Mouse (Mus musculus) G1E (cell line): ENCODE measurements around the gene Eif4h. TPM values are rescaled to one million over a fixed set of nuclear protein-coding genes. Genes with fewer than 3 reads are reported as not detected.
A peak's percentile ranks its signal among the peaks of the same experiment; 100 is the strongest.

Experiments used
- ATAC-seq: 2 replicates; pipeline ENCODE4 v1.8.0; 2016; ENCODE audit warnings: mild to moderate bottlenecking; ENCODE audit not compliant: insufficient number of reproducible peaks, poor library complexity, low FRiP score, severe bottlenecking; ENCODE audit errors: extremely low read depth
- DNase-seq: peaks from one replicate; pipeline ENCODE4 v3.0.0; 2012; ENCODE audit warnings: low spot score
- H3K27me3 ChIP-seq: 2 replicates; pipeline ENCODE4 v1.6.1; 2012; ENCODE audit warnings: mild to moderate bottlenecking, low read length, inconsistent platforms; ENCODE audit not compliant: insufficient read depth
- H3K36me3 ChIP-seq: replicated peaks from 2 replicates; pipeline ENCODE3; 2012; ENCODE audit warnings: mild to moderate bottlenecking, inconsistent platforms
- H3K4me1 ChIP-seq: 2 replicates; pipeline ENCODE4 v1.6.1; 2012; ENCODE audit warnings: low read depth, low read length, inconsistent platforms, mixed read lengths; ENCODE audit not compliant: insufficient read depth
- H3K4me3 ChIP-seq: 2 replicates; pipeline ENCODE4 v1.5.1; 2012; ENCODE audit warnings: low read depth, mild to moderate bottlenecking, inconsistent platforms, low read length, moderate library complexity, mixed read lengths
- H3K9me3 ChIP-seq: replicated peaks from 2 replicates; pipeline ENCODE4 v1.6.1; 2012; ENCODE audit warnings: inconsistent platforms
- CTCF ChIP-seq: IDR thresholded peaks from 2 replicates; pipeline ENCODE4 v1.5.1; 2012; ENCODE audit warnings: low read depth, low read length, inconsistent platforms, mixed read lengths
- GATA1 ChIP-seq: IDR thresholded peaks from 2 replicates; pipeline ENCODE4 v1.6.1; 2012; ENCODE audit warnings: borderline replicate concordance, low read length, inconsistent platforms, mixed read lengths
- GATA2 ChIP-seq: IDR thresholded peaks from 2 replicates; pipeline ENCODE4 v1.6.1; 2012; ENCODE audit warnings: low read depth, low read length, inconsistent platforms, borderline replicate concordance
- POLR2AphosphoS5 ChIP-seq: IDR thresholded peaks from 2 replicates; pipeline ENCODE4 v1.6.1; 2012; ENCODE audit warnings: low read depth, low read length, inconsistent platforms; ENCODE audit not compliant: insufficient replicate concordance
- TAL1 ChIP-seq: conservative IDR thresholded peaks from 2 replicates; pipeline ENCODE4 v1.6.1; 2012; ENCODE audit warnings: low read depth, low read length, inconsistent platforms, mixed read lengths
- polyA plus RNA-seq: library from polyadenylated mRNA; stranded (reverse); fragments of >175 nt; gene quantifications from 2 replicates; pipeline ENCODE4 v1.2.3, GENCODE M21; 2012
- total RNA-seq, 2 experiments: library from RNA; stranded (forward) in 1 of 2; stranded (reverse) in 1 of 2; fragments of 200-1000 nt in 1 of 2; fragments of >200 nt in 1 of 2; fragmentation: Nextera tagmentation in 1 of 2; gene quantifications; 2 replicates each; pipeline ENCODE4 v1.2.3; 2014 to 2017

The Eif4h gene
- total and polyA plus RNA-seq, 3 experiments, result 258 to 375 (median 367) TPM

- H3K27me3 ChIP-seq, result peaks cover 59% of the 10 kb centered on the region
- TF ChIP-seq GATA1 (no peak), POLR2AphosphoS5 (no peak), TAL1 (no peak), CTCF (no peak), GATA2 (no peak)
- DNase-seq (no peak), ATAC-seq (no peak)
- no peaks in the 10 kb centered on the region for H3K36me3 ChIP-seq
- no peak overlapping the region for H3K4me3 ChIP-seq
- H3K9me3 ChIP-seq, result no peaks in the 10 kb centered on the region
- peaks cover 10% of the 10 kb centered on the region; the same call in 1 of the 2 replicates for H3K4me1 ChIP-seq
Observed at GRCm38 (mm10) chr5:134674977-134675376, 35.7 kb upstream of the Eif4h start.

DNA sequence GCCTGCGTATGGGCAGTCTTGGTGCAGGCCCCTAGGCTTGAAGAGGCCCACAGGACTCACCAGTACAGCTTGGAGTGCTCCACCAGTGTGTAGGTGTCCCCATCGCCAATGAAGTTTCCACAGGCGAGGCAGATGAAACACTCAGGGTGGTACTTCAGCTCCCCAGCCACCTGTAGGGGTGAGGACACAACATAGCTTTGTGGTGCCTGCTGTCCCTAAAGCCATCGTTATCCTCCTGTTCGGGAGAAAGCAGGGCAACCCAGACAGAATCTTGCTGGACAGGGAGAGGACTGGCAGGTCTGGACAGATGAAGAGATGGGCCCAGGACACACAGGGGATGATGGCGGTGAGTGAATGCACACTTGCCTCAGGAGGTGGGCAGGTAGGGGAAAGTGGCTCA lies 33.3 kb upstream of the Eif4h start:
- TF ChIP-seq TAL1 (no peak), CTCF (no peak), POLR2AphosphoS5 (no peak), GATA1 (no peak), GATA2 (no peak)
- Histone ChIP-seq H3K27me3 (peaks cover 42% of the 10 kb centered on the region), H3K4me1 (peaks cover 10% of the 10 kb centered on the region; the same call in 1 of the 2 replicates), H3K9me3 (no peaks in the 10 kb centered on the region), H3K36me3 (no peaks in the 10 kb centered on the region), H3K4me3 (no peak overlapping the region)
- no peak for ATAC-seq
- DNase-seq, result no peak

DNA sequence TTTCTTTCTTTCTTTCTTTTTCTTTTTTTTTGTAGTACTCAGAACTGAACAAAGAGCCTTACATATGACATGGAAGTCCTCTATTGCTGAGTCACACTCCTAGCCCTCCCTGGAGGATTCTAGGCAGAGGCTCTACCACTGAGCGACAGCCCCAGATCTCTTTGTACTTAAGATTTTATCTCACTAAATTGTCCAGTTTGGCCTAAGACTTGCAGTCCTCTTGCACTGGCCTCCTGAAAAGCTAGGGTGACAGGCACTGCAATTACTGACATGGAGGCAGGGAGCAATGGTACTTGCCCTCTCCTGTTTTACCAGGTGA lies 32.9 kb upstream of the Eif4h start:
- H3K9me3 ChIP-seq, result no peaks in the 10 kb centered on the region
- peaks cover 10% of the 10 kb centered on the region; the same call in 1 of the 2 replicates for H3K4me1 ChIP-seq
- no peak for ATAC-seq
- DNase-seq, result no peak
- TF ChIP-seq POLR2AphosphoS5, result no peak
- no peak for TF ChIP-seq TAL1
- no peak for TF ChIP-seq GATA2
- no peak for TF ChIP-seq GATA1
- TF ChIP-seq CTCF, result no peak
- peaks cover 38% of the 10 kb centered on the region for H3K27me3 ChIP-seq
- H3K36me3 ChIP-seq, result no peaks in the 10 kb centered on the region
- no peak overlapping the region for H3K4me3 ChIP-seq

- TF ChIP-seq GATA2, result no peak
- TF ChIP-seq GATA1, result no peak
- no peak for TF ChIP-seq TAL1
- H3K36me3 ChIP-seq, result no peaks in the 10 kb centered on the region
- no peaks in the 10 kb centered on the region for H3K9me3 ChIP-seq
- no peak overlapping the region for H3K4me3 ChIP-seq
- H3K4me1 ChIP-seq, result peaks cover 7% of the 10 kb centered on the region; the same call in 1 of the 2 replicates
- DNase-seq, result no peak
- ATAC-seq, result no peak
- peaks cover 35% of the 10 kb centered on the region for H3K27me3 ChIP-seq
Observed at GRCm38 (mm10) chr5:134671335-134672197, 32.3 kb upstream of the Eif4h start.

- Histone ChIP-seq H3K27me3 (peaks cover 22% of the 10 kb centered on the region), H3K4me3 (no peak overlapping the region), H3K36me3 (no peaks in the 10 kb centered on the region), H3K4me1 (no peaks in the 10 kb centered on the region), H3K9me3 (no peaks in the 10 kb centered on the region)
- ATAC-seq (no peak), DNase-seq (no peak)
- TF ChIP-seq CTCF (no peak), GATA2 (no peak), POLR2AphosphoS5 (no peak), GATA1 (no peak), TAL1 (no peak)
Observed at GRCm38 (mm10) chr5:134669001-134669708, 29.9 kb upstream of the Eif4h start.

DNA sequence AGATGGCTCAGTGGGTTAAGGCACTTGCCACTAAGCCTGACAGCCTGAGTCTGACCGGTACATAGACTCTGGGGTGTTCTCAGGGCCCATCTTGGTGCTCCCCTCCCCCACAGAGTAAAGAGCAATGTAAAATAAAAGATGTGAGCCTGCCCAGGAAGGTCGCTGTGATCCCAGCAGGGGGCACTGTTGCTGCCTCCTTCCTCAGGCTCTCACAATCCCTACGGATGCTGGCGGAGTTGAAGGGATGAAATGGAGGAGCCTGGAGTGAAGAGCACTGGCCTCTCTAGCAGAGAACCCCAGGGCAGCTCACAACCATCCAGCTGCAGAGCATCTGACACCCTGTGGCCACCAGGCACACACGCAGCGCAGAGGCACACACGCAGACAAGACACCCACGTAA lies 29.2 kb upstream of the Eif4h start:
- ATAC-seq, result no peak
- no peak for DNase-seq
- H3K4me3 ChIP-seq, result no peak overlapping the region
- TF ChIP-seq GATA2, result no peak
- no peak for TF ChIP-seq TAL1
- TF ChIP-seq CTCF, result peak; percentile 6; the same call in 1 of the 2 replicates
- no peak for TF ChIP-seq POLR2AphosphoS5
- TF ChIP-seq GATA1, result no peak
- H3K9me3 ChIP-seq, result no peaks in the 10 kb centered on the region
- H3K27me3 ChIP-seq, result peaks cover 18% of the 10 kb centered on the region; the same call in 1 of the 2 replicates
- H3K4me1 ChIP-seq, result no peaks in the 10 kb centered on the region
- H3K36me3 ChIP-seq, result no peaks in the 10 kb centered on the region
